Mouse (Mus musculus) midbrain, embryonic 13.5 days (tissue): ENCODE measurements around the gene Zfp36l2. TPM values are rescaled to one million over a fixed set of nuclear protein-coding genes. Genes with fewer than 3 reads are reported as not detected.

Experiments used
- ATAC-seq: fragments of 200-750 bp; cut with Nextera tagmentation; 2 replicates; pipeline ENCODE4 v1.8.0; 2017; ENCODE audit warnings: mild to moderate bottlenecking, moderate TSS enrichment, moderate library complexity
- H3K27ac ChIP-seq: fragments of 300-500 bp; sonication (generic); 2 replicates; pipeline ENCODE4 v1.5.1; 2015; ENCODE audit warnings: inconsistent platforms, mild to moderate bottlenecking, moderate library complexity
- H3K27me3 ChIP-seq: fragments of 300-500 bp; sonication (generic); 2 replicates; pipeline ENCODE4 v1.6.1; 2015; ENCODE audit warnings: mild to moderate bottlenecking, inconsistent platforms
- H3K36me3 ChIP-seq: fragments of 300-500 bp; sonication (generic); 2 replicates; pipeline ENCODE4 v1.6.1; 2015; ENCODE audit warnings: mild to moderate bottlenecking, inconsistent platforms
- H3K4me1 ChIP-seq: fragments of 300-500 bp; sonication (generic); replicated peaks from 2 replicates; pipeline ENCODE4 v1.6.1; 2015; ENCODE audit warnings: inconsistent platforms
- H3K4me2 ChIP-seq: fragments of 300-500 bp; sonication (generic); replicated peaks from 2 replicates; pipeline ENCODE4 v1.6.1; 2015; ENCODE audit warnings: moderate library complexity, mild to moderate bottlenecking, inconsistent platforms
- H3K4me3 ChIP-seq: fragments of 300-500 bp; sonication (generic); replicated peaks from 2 replicates; pipeline ENCODE4 v1.5.1; 2015; ENCODE audit warnings: mild to moderate bottlenecking, inconsistent platforms
- H3K9ac ChIP-seq: fragments of 300-500 bp; sonication (generic); replicated peaks from 2 replicates; pipeline ENCODE4 v1.6.1; 2015; ENCODE audit warnings: mild to moderate bottlenecking, inconsistent platforms
- H3K9me3 ChIP-seq: fragments of 300-500 bp; sonication (generic); 2 replicates; pipeline ENCODE4 v1.6.1; 2016; ENCODE audit warnings: mild to moderate bottlenecking, inconsistent platforms
- WGBS: fragments of 180-500 bp; shearing (Covaris S2); methylation state at CpG from one replicate; pipeline ENCODE4 v1.1.7; 2015; 5-methylcytosine and 5-hydroxymethylcytosine counted together
- polyA plus RNA-seq: library from polyadenylated mRNA; unstranded; fragments of >200 nt; fragmentation: Nextera tagmentation; extraction: Ambion mirVana; gene quantifications from 2 replicates; pipeline ENCODE4 v1.2.1, GENCODE M21; 2015

The Zfp36l2 gene
- polyA plus RNA-seq, 1 experiment from 2014 or later, result 4.4 TPM

- H3K9me3 ChIP-seq, result no peaks in the 10 kb centered on the region
- WGBS, result 85% methylated on average over 3 of the region's 3 CpGs
- H3K36me3 ChIP-seq, result no peaks in the 10 kb centered on the region
- ATAC-seq, result no peak
- 0 out of 2 replicates have a peak, but pooled peaks cover 5% of the 10 kb centered on the region for H3K4me1 ChIP-seq
- H3K4me2 ChIP-seq, result no peak overlapping the region
- H3K9ac ChIP-seq, result no peak overlapping the region
- H3K27ac ChIP-seq, result no peak overlapping the region
- H3K4me3 ChIP-seq, result no peak overlapping the region
- H3K27me3 ChIP-seq, result no peaks in the 10 kb centered on the region
Observed at GRCm38 (mm10) chr17:84165735-84166134, 22.0 kb downstream of the Zfp36l2 start.

- Histone ChIP-seq H3K27ac (no peak overlapping the region), H3K4me3 (no peak overlapping the region), H3K27me3 (no peaks in the 10 kb centered on the region), H3K9me3 (no peaks in the 10 kb centered on the region), H3K36me3 (no peaks in the 10 kb centered on the region), H3K9ac (no peak overlapping the region), H3K4me1 (0 out of 2 replicates have a peak, but pooled peaks cover 5% of the 10 kb centered on the region), H3K4me2 (no peak overlapping the region)
- no peak for ATAC-seq
- 83% methylated on average over 8 of the region's 8 CpGs for WGBS
Observed at GRCm38 (mm10) chr17:84164146-84164545, 23.6 kb downstream of the Zfp36l2 start.

GRCm38 (mm10) chr17:84163066-84163785 lies 24.5 kb downstream of the Zfp36l2 start:
- Histone ChIP-seq H3K4me3 (no peak overlapping the region), H3K27ac (no peak overlapping the region), H3K9ac (no peak overlapping the region), H3K9me3 (no peaks in the 10 kb centered on the region), H3K27me3 (no peaks in the 10 kb centered on the region), H3K4me2 (no peak overlapping the region), H3K4me1 (0 out of 2 replicates have a peak, but pooled peaks cover 5% of the 10 kb centered on the region), H3K36me3 (no peaks in the 10 kb centered on the region)
- WGBS, result 83% methylated on average over 12 of the region's 12 CpGs
- ATAC-seq, result no peak

- ATAC-seq, result no peak
- H3K36me3 ChIP-seq, result no peaks in the 10 kb centered on the region
- H3K4me3 ChIP-seq, result no peak overlapping the region
- no peaks in the 10 kb centered on the region for H3K9me3 ChIP-seq
- no peak overlapping the region for H3K4me2 ChIP-seq
- H3K9ac ChIP-seq, result no peak overlapping the region
- 90% methylated on average over 8 of the region's 8 CpGs for WGBS
- no peak overlapping the region for H3K27ac ChIP-seq
- H3K27me3 ChIP-seq, result peaks cover 5% of the 10 kb centered on the region; the same call in 1 of the 2 replicates
- 0 out of 2 replicates have a peak, but pooled peaks cover 5% of the 10 kb centered on the region for H3K4me1 ChIP-seq
Observed at GRCm38 (mm10) chr17:84162211-84162760, 25.5 kb downstream of the Zfp36l2 start.

- Histone ChIP-seq H3K9ac (no peak overlapping the region), H3K27me3 (peaks cover 11% of the 10 kb centered on the region; the same call in 1 of the 2 replicates), H3K4me1 (0 out of 2 replicates have a peak, but pooled peaks cover 8% of the 10 kb centered on the region), H3K4me3 (no peak overlapping the region), H3K9me3 (no peaks in the 10 kb centered on the region), H3K27ac (no peak overlapping the region), H3K36me3 (no peaks in the 10 kb centered on the region), H3K4me2 (no peak overlapping the region)
- ATAC-seq, result 0 out of 2 replicates have a peak, but pooled peaks have one; percentile 9
- 53% methylated on average over 6 of the region's 6 CpGs for WGBS
Observed at GRCm38 (mm10) chr17:84161231-84161854, 26.4 kb downstream of the Zfp36l2 start.

DNA sequence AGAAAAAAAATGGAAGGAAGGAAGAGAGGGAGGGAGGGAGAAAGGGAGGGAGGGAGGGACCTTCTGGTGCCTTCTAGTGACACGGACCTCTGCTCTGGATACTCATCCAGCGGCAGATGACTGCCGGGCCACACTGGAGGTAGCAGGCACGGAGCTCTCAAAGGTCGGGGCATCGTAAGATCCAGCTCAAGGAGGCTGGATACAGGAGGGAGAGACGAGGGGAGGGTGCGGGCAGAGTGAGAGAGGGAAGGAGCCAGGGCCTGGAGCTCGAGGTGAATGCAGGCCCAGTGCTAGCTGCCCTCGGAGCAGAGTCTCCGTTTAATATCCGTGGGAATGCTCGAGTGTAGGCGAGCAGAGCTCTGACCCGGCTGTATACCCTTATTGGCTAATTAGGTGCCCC lies 28.9 kb downstream of the Zfp36l2 start:
- Histone ChIP-seq H3K36me3 (no peaks in the 10 kb centered on the region), H3K4me3 (no peak overlapping the region), H3K9me3 (no peaks in the 10 kb centered on the region), H3K4me1 (0 out of 2 replicates have a peak, but pooled peaks cover 8% of the 10 kb centered on the region), H3K9ac (no peak overlapping the region), H3K27me3 (peaks cover 21% of the 10 kb centered on the region; the same call in 1 of the 2 replicates), H3K4me2 (no peak overlapping the region), H3K27ac (no peak overlapping the region)
- WGBS, result 46% methylated on average over 15 of the region's 15 CpGs
- ATAC-seq, result no peak

GRCm38 (mm10) chr17:84158461-84158795 lies 29.3 kb downstream of the Zfp36l2 start:
- no peak for ATAC-seq
- H3K36me3 ChIP-seq, result no peaks in the 10 kb centered on the region
- peaks cover 21% of the 10 kb centered on the region; the same call in 1 of the 2 replicates for H3K27me3 ChIP-seq
- H3K4me3 ChIP-seq, result no peak overlapping the region
- no peak overlapping the region for H3K4me2 ChIP-seq
- H3K9ac ChIP-seq, result no peak overlapping the region
- no peaks in the 10 kb centered on the region for H3K9me3 ChIP-seq
- no peak overlapping the region for H3K27ac ChIP-seq
- 86% methylated on average over 12 of the region's 12 CpGs for WGBS
- 0 out of 2 replicates have a peak, but pooled peaks cover 8% of the 10 kb centered on the region for H3K4me1 ChIP-seq

- H3K27ac ChIP-seq, result no peak overlapping the region
- no peak for ATAC-seq
- H3K36me3 ChIP-seq, result no peaks in the 10 kb centered on the region
- 71% methylated on average over 6 of the region's 6 CpGs for WGBS
- no peak overlapping the region for H3K4me2 ChIP-seq
- no peak overlapping the region for H3K4me3 ChIP-seq
- 0 out of 2 replicates have a peak, but pooled peaks cover 8% of the 10 kb centered on the region for H3K4me1 ChIP-seq
- no peaks in the 10 kb centered on the region for H3K9me3 ChIP-seq
- peaks cover 21% of the 10 kb centered on the region; the same call in 1 of the 2 replicates for H3K27me3 ChIP-seq
- no peak overlapping the region for H3K9ac ChIP-seq
Observed at GRCm38 (mm10) chr17:84157743-84158460, 29.8 kb downstream of the Zfp36l2 start.

- Histone ChIP-seq H3K36me3 (no peaks in the 10 kb centered on the region), H3K9me3 (no peaks in the 10 kb centered on the region), H3K27ac (no peak overlapping the region), H3K4me1 (0 out of 2 replicates have a peak, but pooled peaks cover 8% of the 10 kb centered on the region), H3K4me3 (no peak overlapping the region), H3K27me3 (peaks cover 21% of the 10 kb centered on the region; the same call in 1 of the 2 replicates), H3K9ac (no peak overlapping the region), H3K4me2 (no peak overlapping the region)
- no peak for ATAC-seq
- 44% methylated on average over 19 of the region's 19 CpGs for WGBS
Observed at GRCm38 (mm10) chr17:84156748-84157742, 30.7 kb downstream of the Zfp36l2 start.

- H3K4me2 ChIP-seq, result no peak overlapping the region
- WGBS, result 53% methylated on average over 13 of the region's 13 CpGs
- H3K9me3 ChIP-seq, result no peaks in the 10 kb centered on the region
- H3K4me3 ChIP-seq, result no peak overlapping the region
- no peak for ATAC-seq
- H3K27ac ChIP-seq, result no peak overlapping the region
- H3K4me1 ChIP-seq, result 0 out of 2 replicates have a peak, but pooled peaks cover 4% of the 10 kb centered on the region
- no peaks in the 10 kb centered on the region for H3K36me3 ChIP-seq
- no peak overlapping the region for H3K9ac ChIP-seq
- peaks cover 21% of the 10 kb centered on the region; the same call in 1 of the 2 replicates for H3K27me3 ChIP-seq
Observed at GRCm38 (mm10) chr17:84156227-84156573, 31.5 kb downstream of the Zfp36l2 start.
